Mouse (Mus musculus): ENCODE results near the gene S100a11. TPM values are rescaled to one million over a fixed set of nuclear protein-coding genes. Genes with fewer than 3 reads are reported as not detected.
"Not testable (repeated sequence)": the region's sequence is repeated elsewhere in the genome, so short reads cannot be mapped to it uniquely, and the experiment has no call there.

S100a11 gene
- polyA plus RNA-seq, 1 experiment = not detected

- H3K27ac ChIP-seq (ENCODE audit: insufficient read depth, low read depth, low read length) = no peak overlapping the region
- no peak overlapping the region for H3K4me3 ChIP-seq (ENCODE audit: insufficient read depth, low read depth, low read length)
- 67% methylated on average over 2 of the region's 2 CpGs for WGBS
- TF ChIP-seq POLR2A (IDR thresholded peaks at IDR 0.05; ENCODE audit: insufficient read depth, low read depth, low read length) (no peak), CTCF (IDR thresholded peaks at IDR 0.05; ENCODE audit: insufficient read depth, low read depth, low read length) (no peak)
- H3K4me1 ChIP-seq (ENCODE audit: control insufficient read depth, insufficient read depth, low read length) = no peaks in the 10 kb centered on the region
Observed at GRCm38 (mm10) chr3:93541501-93541900, 21.2 kb downstream of the S100a11 start.

DNA sequence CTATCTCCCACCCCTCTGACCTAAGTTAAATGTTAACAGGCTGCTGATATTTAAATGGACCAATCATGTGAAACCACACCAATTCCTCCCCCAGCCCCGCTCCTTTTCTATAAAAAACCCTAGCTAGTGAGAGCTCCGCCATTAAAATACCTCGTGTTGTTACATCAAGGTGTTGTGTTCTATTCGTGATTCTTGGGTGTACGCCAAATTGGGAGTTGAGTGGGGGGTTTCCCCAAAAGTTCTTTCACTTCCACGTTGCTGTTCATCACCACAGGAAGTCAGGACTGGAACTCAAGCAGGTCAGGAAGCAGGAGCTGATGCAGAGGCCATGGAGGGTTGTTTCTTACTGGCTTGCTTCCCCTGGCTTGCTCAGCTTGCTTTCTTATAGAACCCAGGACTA, 23.9 kb downstream of the S100a11 start:
- H3K27ac ChIP-seq (ENCODE audit: insufficient read depth, low read depth, low read length); H3K4me3 ChIP-seq (ENCODE audit: insufficient read depth, low read depth, low read length); H3K4me1 ChIP-seq (ENCODE audit: control insufficient read depth, insufficient read depth, low read length): not testable (repeated sequence)
- 82% methylated on average over 6 of the region's 6 CpGs for WGBS

- TF ChIP-seq CTCF (IDR thresholded peaks at IDR 0.05; ENCODE audit: insufficient read depth, low read depth, low read length) (0 out of 2 replicates have a peak, but pooled peaks have one; percentile 32), POLR2A (IDR thresholded peaks at IDR 0.05; ENCODE audit: insufficient read depth, low read depth, low read length) (no peak)
- Histone ChIP-seq H3K4me3 (ENCODE audit: insufficient read depth, low read depth, low read length) (no peak overlapping the region), H3K4me1 (ENCODE audit: control insufficient read depth, insufficient read depth, low read length) (peaks cover 3% of the 10 kb centered on the region; the same call in 1 of the 2 replicates), H3K27ac (ENCODE audit: insufficient read depth, low read depth, low read length) (no peak overlapping the region)
- 35% methylated on average over 7 of the region's 7 CpGs for WGBS
Observed at GRCm38 (mm10) chr3:93547099-93547648, 26.9 kb downstream of the S100a11 start.

DNA sequence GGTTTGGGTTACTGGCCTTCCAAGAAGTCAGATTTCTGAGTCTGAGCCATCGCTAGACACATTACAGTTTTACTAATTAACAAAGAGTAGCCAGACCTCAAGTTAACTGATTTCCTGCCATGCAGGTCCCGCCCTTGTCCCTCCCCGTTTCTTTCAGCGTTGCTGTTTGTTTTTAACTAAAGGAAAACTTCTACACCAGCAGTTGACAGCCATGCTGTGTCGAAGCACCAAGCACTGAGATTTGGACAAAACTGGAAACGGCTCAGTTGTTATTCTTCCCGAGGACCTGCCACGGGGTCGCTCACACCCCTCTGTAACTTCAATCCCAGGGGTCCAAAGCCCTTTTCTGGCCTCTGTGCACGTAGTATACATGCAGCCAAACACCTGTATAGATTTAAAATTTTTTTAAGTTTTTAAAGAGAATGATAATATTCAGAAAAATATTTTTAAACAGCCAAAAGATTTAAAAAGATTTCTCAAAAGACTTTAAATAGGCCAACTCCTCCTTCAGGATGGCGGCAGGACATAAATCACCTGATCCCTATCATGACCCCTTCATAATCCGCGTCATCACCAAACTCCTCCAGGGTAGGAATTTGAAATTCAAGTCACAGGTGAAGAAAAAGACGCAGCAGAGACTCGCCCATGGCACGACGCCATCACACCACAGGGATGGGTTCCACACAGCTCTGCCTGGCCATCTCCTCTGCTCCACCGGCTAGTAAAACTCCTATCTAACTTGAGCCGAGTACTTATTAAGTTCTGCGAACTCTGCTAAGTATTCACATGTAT, 27.7 kb downstream of the S100a11 start:
- Histone ChIP-seq H3K4me3 (ENCODE audit: insufficient read depth, low read depth, low read length) (no peak overlapping the region), H3K4me1 (ENCODE audit: control insufficient read depth, insufficient read depth, low read length) (peaks cover 3% of the 10 kb centered on the region; the same call in 1 of the 2 replicates), H3K27ac (ENCODE audit: insufficient read depth, low read depth, low read length) (no peak overlapping the region)
- TF ChIP-seq CTCF (IDR thresholded peaks at IDR 0.05; ENCODE audit: insufficient read depth, low read depth, low read length) = no peak
- no peak for TF ChIP-seq POLR2A (IDR thresholded peaks at IDR 0.05; ENCODE audit: insufficient read depth, low read depth, low read length)
- WGBS = 71% methylated on average over 20 of the region's 20 CpGs

DNA sequence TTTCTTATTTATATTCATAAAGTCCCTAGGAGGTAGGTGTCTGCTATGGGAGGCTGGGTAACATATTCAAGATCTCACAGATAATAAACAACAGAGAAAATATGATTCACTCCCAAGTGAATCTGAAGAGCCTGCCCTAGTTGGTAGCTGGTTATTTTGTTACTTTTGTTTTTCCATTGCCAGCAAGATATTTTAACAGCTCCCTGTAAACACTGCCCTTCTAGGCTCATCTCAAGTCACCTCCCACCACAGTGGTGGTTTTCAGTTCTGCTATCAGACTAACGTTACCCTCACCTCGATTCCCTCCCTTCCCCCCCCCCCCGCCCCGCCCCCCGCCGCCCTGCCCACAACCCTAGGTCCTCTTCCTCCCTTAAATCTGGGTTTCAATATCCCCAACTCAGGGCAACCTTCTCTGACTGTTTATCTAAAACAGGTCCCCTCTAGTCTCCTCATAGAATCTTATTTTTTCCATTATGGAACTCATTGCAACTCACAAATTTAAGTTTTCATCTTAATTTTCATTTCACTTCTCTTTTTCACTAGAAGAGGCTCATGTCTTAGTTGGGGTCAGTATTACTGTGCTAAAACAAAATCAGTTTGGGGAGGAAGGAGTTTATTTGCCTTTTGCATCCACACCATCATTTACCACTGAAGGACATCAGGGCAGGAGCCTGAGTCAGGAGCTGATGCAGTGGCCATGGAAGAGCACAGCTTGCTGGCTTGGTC, 28.4 kb downstream of the S100a11 start:
- H3K27ac ChIP-seq (ENCODE audit: insufficient read depth, low read depth, low read length) = no peak overlapping the region
- no peak for TF ChIP-seq POLR2A (IDR thresholded peaks at IDR 0.05; ENCODE audit: insufficient read depth, low read depth, low read length)
- no peak for TF ChIP-seq CTCF (IDR thresholded peaks at IDR 0.05; ENCODE audit: insufficient read depth, low read depth, low read length)
- peaks cover 3% of the 10 kb centered on the region; the same call in 1 of the 2 replicates for H3K4me1 ChIP-seq (ENCODE audit: control insufficient read depth, insufficient read depth, low read length)
- no peak overlapping the region for H3K4me3 ChIP-seq (ENCODE audit: insufficient read depth, low read depth, low read length)
- WGBS = 71% methylated on average over 6 of the region's 6 CpGs

DNA sequence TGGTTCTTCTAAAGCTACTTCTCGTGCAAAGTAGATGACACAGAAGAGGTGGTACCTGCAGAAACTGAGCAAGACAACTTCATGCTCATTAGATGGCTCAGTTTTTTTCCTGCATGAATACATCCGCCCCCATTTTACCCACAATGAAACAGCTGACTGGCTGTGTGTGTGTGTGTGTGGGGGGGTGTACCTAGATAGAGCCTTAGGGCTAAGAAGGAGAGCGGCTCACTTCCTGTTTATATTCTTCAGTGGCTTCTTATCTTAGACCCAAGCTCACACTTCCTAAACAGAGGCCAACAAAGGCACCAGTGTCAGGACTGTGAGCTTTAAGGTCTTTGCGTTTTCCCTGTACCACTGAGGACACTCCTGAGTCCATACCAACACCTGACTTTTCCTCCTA, 29.7 kb downstream of the S100a11 start:
- peaks cover 12% of the 10 kb centered on the region for H3K4me1 ChIP-seq (ENCODE audit: control insufficient read depth, insufficient read depth, low read length)
- no peak overlapping the region for H3K4me3 ChIP-seq (ENCODE audit: insufficient read depth, low read depth, low read length)
- H3K27ac ChIP-seq (ENCODE audit: insufficient read depth, low read depth, low read length) = no peak overlapping the region
- TF ChIP-seq CTCF (IDR thresholded peaks at IDR 0.05; ENCODE audit: insufficient read depth, low read depth, low read length) (no peak), POLR2A (IDR thresholded peaks at IDR 0.05; ENCODE audit: insufficient read depth, low read depth, low read length) (no peak)
- WGBS = 71% methylated on average over 4 of the region's 4 CpGs

DNA sequence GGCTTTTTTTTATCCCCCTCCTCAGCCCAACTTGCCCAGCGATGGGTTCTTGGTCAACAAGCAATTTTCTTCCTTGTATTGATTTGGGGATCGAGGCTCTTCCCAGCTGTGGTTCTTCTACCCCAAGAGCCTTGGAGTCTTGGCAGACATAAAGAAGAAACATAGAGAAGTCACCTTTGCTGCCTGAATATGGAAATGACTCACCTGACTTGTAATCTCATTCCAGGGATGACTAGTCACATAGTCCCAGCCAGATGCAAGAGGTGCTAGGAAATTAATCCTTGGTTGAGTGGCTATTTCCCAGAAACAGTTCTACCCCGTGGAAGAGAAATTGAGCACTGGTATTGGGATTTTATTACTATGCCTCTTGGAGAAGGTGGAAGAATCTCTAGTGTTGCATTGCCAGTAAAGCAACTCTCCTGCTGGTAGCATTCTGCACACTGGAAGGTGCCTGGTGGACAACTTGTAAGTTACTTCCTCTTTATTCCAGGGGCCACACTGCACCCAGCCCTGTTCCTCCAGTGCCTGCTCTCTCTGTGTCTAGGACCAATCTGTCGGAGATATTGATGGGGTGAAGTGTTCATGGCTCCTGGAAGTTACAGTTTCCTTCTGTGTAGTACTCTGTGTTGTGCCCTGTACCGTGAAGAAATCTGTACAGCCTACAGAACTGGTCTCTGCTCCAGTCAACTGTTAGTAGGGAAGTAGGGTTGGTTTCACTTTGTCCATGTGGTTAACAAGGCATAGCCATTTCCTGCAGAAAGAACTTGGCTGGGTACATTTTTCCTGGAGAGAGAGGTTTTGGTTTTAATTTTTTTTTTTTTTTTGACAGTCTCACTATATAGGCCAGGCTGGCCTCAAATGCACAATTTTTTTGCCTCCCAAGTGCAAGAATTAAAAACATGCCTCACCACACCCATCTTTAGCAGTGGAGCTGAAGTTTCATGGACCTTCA, 31.9 kb downstream of the S100a11 start:
- WGBS = 94% methylated on average over 5 of the region's 5 CpGs
- Histone ChIP-seq H3K4me1 (ENCODE audit: control insufficient read depth, insufficient read depth, low read length) (peaks cover 22% of the 10 kb centered on the region), H3K4me3 (ENCODE audit: insufficient read depth, low read depth, low read length) (no peak overlapping the region), H3K27ac (ENCODE audit: insufficient read depth, low read depth, low read length) (no peak overlapping the region)
- TF ChIP-seq CTCF (IDR thresholded peaks at IDR 0.05; ENCODE audit: insufficient read depth, low read depth, low read length) (no peak), POLR2A (IDR thresholded peaks at IDR 0.05; ENCODE audit: insufficient read depth, low read depth, low read length) (no peak)

DNA sequence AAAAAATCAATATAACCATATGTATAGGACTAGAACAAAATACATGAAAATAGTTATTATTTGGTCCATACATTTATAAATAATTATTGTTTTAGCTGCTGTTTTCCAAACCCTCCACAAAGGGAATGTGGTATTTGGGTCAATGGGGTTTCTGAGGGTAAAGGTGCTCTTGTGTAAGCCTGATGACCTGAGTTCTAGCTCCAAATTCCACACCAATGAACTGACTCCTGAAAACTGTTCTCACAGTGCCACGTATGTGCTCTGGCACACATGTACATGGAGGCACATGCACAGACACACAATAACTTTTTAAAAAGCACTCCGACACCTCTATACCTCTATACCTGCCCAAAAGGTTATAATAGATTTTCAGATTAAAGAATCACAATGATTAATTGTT, 33.0 kb downstream of the S100a11 start:
- peaks cover 22% of the 10 kb centered on the region for H3K4me1 ChIP-seq (ENCODE audit: control insufficient read depth, insufficient read depth, low read length)
- no peak overlapping the region for H3K27ac ChIP-seq (ENCODE audit: insufficient read depth, low read depth, low read length)
- H3K4me3 ChIP-seq (ENCODE audit: insufficient read depth, low read depth, low read length) = no peak overlapping the region
- TF ChIP-seq CTCF (IDR thresholded peaks at IDR 0.05; ENCODE audit: insufficient read depth, low read depth, low read length) = no peak
- TF ChIP-seq POLR2A (IDR thresholded peaks at IDR 0.05; ENCODE audit: insufficient read depth, low read depth, low read length) = no peak
- 96% methylated on average over 2 of the region's 2 CpGs for WGBS
